Mouse (Mus musculus) liver, embryonic 14.5 days (tissue): Measurements from ENCODE around the gene Pknox2. TPM values are rescaled to one million over a fixed set of nuclear protein-coding genes. Genes with fewer than 3 reads are reported as not detected.

Experiments used
- ATAC-seq: fragments of 200-750 bp; cut with Nextera tagmentation; 2 replicates; pipeline ENCODE4 v1.8.0; 2017; ENCODE audit warnings: moderate number of reproducible peaks, mild to moderate bottlenecking, moderate library complexity; ENCODE audit not compliant: insufficient read depth
- DNase-seq, 3 experiments: peaks; one replicate each; pipeline ENCODE4 v3.0.0-alpha.2; 2012 to 2013; ENCODE audit warnings: low read depth in 3 of 3, low spot score in 3 of 3
- H3K27ac ChIP-seq: fragments of 300-500 bp; sonication (generic); 2 replicates; pipeline ENCODE4 v1.5.1; 2014; ENCODE audit warnings: moderate library complexity, mild to moderate bottlenecking, control low read depth, inconsistent platforms
- H3K27me3 ChIP-seq: fragments of 300-500 bp; sonication (generic); 2 replicates; pipeline ENCODE4 v1.6.1; 2014; ENCODE audit warnings: mild to moderate bottlenecking, low read length, moderate library complexity; ENCODE audit not compliant: control insufficient read depth, insufficient read depth
- H3K36me3 ChIP-seq: fragments of 300-500 bp; sonication (generic); replicated peaks from 2 replicates; pipeline ENCODE4 v1.6.1; 2014; ENCODE audit warnings: low read depth; ENCODE audit not compliant: control insufficient read depth, insufficient read depth
- H3K4me1 ChIP-seq, 2 experiments: fragments of 200-500 bp in 1 of 2; fragments of 300-500 bp in 1 of 2; sonication (generic) in 1 of 2; replicated peaks; 2 replicates each; pipeline ENCODE4 v1.6.1; 2012 to 2014; ENCODE audit warnings: antibody characterized with exemption in 1 of 2, inconsistent platforms in 1 of 2, low read length in 1 of 2; ENCODE audit not compliant: control insufficient read depth in 2 of 2, insufficient read depth in 2 of 2
- H3K4me2 ChIP-seq: fragments of 300-500 bp; sonication (generic); 2 replicates; pipeline ENCODE4 v1.6.1; 2014; ENCODE audit warnings: low read depth, mild to moderate bottlenecking, control low read depth, moderate library complexity
- H3K4me3 ChIP-seq, 2 experiments: fragments of 200-500 bp in 1 of 2; fragments of 300-500 bp in 1 of 2; sonication (generic) in 1 of 2; 2 replicates each; pipeline ENCODE4 v1.5.1; 2012 to 2014; ENCODE audit warnings: low read depth in 2 of 2, low read length in 2 of 2, mild to moderate bottlenecking in 2 of 2, control low read depth in 1 of 2, inconsistent platforms in 1 of 2, moderate library complexity in 1 of 2; ENCODE audit not compliant: insufficient read depth in 1 of 2
- H3K9ac ChIP-seq: fragments of 300-500 bp; sonication (generic); replicated peaks from 2 replicates; pipeline ENCODE4 v1.6.1; 2014; ENCODE audit warnings: mild to moderate bottlenecking, control low read depth, moderate library complexity
- H3K9me3 ChIP-seq: fragments of 300-500 bp; sonication (generic); 2 replicates; pipeline ENCODE4 v1.6.1; 2016; ENCODE audit warnings: low read length, mixed read lengths; ENCODE audit not compliant: control insufficient read depth
- CTCF ChIP-seq: IDR thresholded peaks from 2 replicates; pipeline ENCODE4 v1.5.1; 2016; ENCODE audit warnings: antibody characterized with exemption, low read depth, control low read depth
- EP300 ChIP-seq: IDR thresholded peaks from 2 replicates; pipeline ENCODE4 v1.6.1; 2016; ENCODE audit warnings: antibody characterized with exemption, low read depth
- WGBS: fragments of 180-500 bp; shearing (Covaris S2); extraction: QIAGEN DNeasy Blood & Tissue Kit; methylation state at CpG from one replicate; pipeline ENCODE4 v1.1.7; 2014; ENCODE audit not compliant: insufficient replicate concordance; 5-methylcytosine and 5-hydroxymethylcytosine counted together
- polyA plus RNA-seq, 2 experiments: library from polyadenylated mRNA; depleted of rRNA in 1 of 2; stranded (reverse) in 1 of 2; unstranded in 1 of 2; fragments of >200 nt; fragmentation: Nextera tagmentation in 1 of 2; extraction: Ambion mirVana in 1 of 2; gene quantifications; 2 replicates each; pipeline versions ENCODE4 v1.2.1 to v1.2.3; 2012 to 2014

Pknox2 gene
- polyA plus RNA-seq, 2 experiments = 0.08 to 0.18 TPM

DNA sequence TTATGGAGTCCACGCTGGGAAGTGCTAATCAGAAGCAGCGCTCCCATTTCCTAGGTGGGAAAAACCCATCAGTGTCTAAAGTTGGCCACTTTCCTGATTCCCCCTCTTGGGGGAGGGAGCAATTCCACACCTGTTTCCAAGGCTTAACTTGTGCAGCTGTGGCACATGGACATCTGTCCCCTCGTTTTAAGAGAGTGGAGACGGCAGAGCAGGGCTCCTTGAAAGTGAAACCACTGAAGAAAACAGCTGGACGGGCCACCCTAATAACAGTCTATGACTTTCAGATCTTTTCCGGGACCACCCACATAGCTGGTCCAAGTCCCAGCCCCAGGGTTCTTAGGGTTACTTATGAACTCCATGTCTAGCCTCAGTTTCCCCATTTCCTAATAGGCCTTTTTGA, 94.2 kb downstream of the Pknox2 start:
- Histone ChIP-seq H3K9ac (no peak overlapping the region), H3K4me1 (no peaks in the 10 kb centered on the region; a peak in 1 of 4 replicates), H3K27me3 (no peaks in the 10 kb centered on the region), H3K4me2 (no peak overlapping the region), H3K27ac (no peak overlapping the region), H3K9me3 (no peaks in the 10 kb centered on the region), H3K4me3 (no peak overlapping the region), H3K36me3 (no peaks in the 10 kb centered on the region)
- DNase-seq = no peak
- WGBS = 39% methylated on average over 6 of the region's 6 CpGs
- no peak for TF ChIP-seq EP300
- no peak for TF ChIP-seq CTCF
- ATAC-seq = no peak

DNA sequence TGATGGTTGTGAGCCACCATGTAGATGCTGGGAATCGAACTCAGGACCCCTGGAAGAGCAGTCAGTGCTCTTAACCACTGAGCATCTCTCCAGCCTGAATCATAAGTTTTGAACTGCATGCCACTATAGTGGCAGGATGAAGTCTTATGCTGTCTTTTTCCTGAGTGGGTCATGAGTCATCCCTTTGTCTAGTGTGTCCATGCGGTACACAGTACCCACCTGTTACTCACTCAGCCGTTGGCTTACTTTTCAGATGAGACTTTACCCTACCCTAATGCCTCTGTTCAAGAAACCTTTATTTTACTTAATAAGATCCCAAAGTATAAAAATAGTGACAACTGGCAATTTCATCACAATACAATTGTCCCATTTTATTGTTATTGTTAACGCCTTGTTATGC, 95.5 kb downstream of the Pknox2 start:
- no peak for TF ChIP-seq CTCF
- TF ChIP-seq EP300 = no peak
- Histone ChIP-seq H3K9ac (no peak overlapping the region), H3K27me3 (no peaks in the 10 kb centered on the region), H3K36me3 (no peaks in the 10 kb centered on the region), H3K4me1 (no peaks in the 10 kb centered on the region; a peak in 1 of 4 replicates), H3K9me3 (no peaks in the 10 kb centered on the region), H3K4me3 (no peak overlapping the region), H3K27ac (no peak overlapping the region), H3K4me2 (no peak overlapping the region)
- 68% methylated on average over 4 of the region's 4 CpGs for WGBS
- DNase-seq = no peak
- ATAC-seq = no peak

DNA sequence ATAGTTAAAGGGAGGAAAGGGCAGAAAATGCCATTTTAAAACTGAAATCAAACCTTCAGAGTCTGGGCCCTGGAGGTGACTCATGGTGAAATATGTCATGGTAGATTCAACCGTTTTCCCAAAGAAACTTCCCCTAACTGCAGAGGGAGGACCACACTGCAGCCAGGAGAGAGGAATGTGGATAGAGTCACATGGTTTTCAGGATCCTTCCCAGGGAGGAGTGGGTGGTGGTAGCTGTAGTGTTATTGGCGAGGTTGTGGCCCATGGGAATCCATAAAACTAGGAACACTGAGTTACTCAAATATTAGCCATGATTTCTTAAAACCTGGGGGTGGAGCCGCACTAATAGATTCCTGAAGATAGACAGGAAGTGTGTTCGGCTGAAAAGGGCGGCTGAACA, 99.7 kb downstream of the Pknox2 start:
- Histone ChIP-seq H3K27ac (no peak overlapping the region), H3K4me2 (no peak overlapping the region), H3K36me3 (no peaks in the 10 kb centered on the region), H3K4me1 (no peaks in the 10 kb centered on the region), H3K27me3 (no peaks in the 10 kb centered on the region), H3K4me3 (no peak overlapping the region), H3K9ac (no peak overlapping the region), H3K9me3 (no peaks in the 10 kb centered on the region)
- no peak for DNase-seq
- WGBS = 44% methylated on average over 5 of the region's 5 CpGs
- no peak for ATAC-seq
- TF ChIP-seq CTCF = no peak
- no peak for TF ChIP-seq EP300

DNA sequence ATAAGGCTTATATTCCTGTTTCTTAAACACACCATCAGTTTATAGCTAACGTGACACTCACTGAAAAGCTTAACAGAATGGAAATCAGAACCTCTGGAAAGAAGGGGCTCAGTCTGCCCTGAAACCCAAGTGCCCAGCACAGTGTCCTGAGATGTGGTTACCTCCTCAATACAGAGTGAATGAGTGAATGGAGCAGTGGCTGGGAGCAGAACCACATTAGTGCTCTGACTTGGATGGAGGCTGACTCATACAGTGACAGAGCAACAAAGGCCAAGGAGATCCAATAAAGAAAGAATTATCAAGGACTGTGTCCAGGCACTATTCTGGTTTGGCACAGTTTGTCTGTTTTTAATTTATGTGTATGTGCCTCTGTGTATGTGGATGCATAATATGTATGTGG, 101.3 kb downstream of the Pknox2 start:
- no peaks in the 10 kb centered on the region for H3K4me1 ChIP-seq
- WGBS = 38% methylated on average over 1 of the region's 1 CpGs
- H3K4me3 ChIP-seq = no peak overlapping the region
- H3K27ac ChIP-seq = no peak overlapping the region
- TF ChIP-seq CTCF = no peak
- no peak for TF ChIP-seq EP300
- DNase-seq = no peak
- H3K36me3 ChIP-seq = no peaks in the 10 kb centered on the region
- H3K9ac ChIP-seq = no peak overlapping the region
- no peak for ATAC-seq
- no peak overlapping the region for H3K4me2 ChIP-seq
- no peaks in the 10 kb centered on the region for H3K27me3 ChIP-seq
- no peaks in the 10 kb centered on the region for H3K9me3 ChIP-seq

DNA sequence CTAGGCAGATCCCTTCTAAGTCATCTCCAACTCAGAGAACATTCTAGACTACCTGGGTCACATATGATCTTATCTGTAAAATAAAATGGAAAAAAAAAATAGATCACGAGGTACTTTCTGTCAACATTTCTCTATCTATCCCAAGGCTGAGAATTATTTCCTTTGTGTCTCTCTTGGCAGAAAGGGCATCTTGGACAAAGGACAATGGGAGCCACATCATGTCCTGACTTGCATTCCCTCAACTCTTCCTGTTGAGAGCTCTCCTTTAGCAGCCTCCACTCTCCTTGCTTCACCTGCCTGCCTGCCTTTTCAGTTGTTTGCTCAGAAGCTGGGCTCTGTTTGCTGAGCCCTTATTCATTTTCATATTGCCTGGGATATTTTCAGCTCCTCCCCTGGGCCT, 103.0 kb downstream of the Pknox2 start:
- no peak for DNase-seq
- no peaks in the 10 kb centered on the region for H3K4me1 ChIP-seq
- H3K4me3 ChIP-seq = no peak overlapping the region
- H3K4me2 ChIP-seq = no peak overlapping the region
- WGBS = 33% methylated on average over 1 of the region's 1 CpGs
- no peak for ATAC-seq
- H3K9me3 ChIP-seq = no peaks in the 10 kb centered on the region
- no peak overlapping the region for H3K27ac ChIP-seq
- TF ChIP-seq CTCF = no peak
- no peak for TF ChIP-seq EP300
- no peaks in the 10 kb centered on the region for H3K27me3 ChIP-seq
- H3K36me3 ChIP-seq = no peaks in the 10 kb centered on the region
- H3K9ac ChIP-seq = no peak overlapping the region

DNA sequence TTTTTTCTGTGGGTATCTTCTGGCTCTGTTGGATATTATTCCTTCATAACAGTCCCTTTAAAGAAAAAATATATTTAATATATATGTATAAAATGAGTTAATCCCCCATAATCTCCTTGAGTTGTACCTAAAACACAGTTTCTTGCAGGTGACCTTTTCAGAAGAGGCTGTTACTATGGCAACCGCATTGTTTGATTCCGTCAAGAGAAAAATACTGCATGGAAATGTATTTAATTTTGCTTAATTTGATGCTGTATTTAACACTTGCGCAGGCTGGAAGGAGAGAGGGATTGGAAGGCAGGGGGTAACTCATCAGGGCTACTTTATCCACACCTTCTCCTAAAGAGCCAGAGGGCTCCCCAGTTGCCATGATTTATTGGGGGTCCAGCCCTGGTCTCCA, 108.3 kb downstream of the Pknox2 start:
- TF ChIP-seq CTCF = no peak
- no peak for TF ChIP-seq EP300
- Histone ChIP-seq H3K27me3 (no peaks in the 10 kb centered on the region), H3K4me1 (no peaks in the 10 kb centered on the region), H3K9ac (no peak overlapping the region), H3K4me3 (no peak overlapping the region), H3K27ac (no peak overlapping the region), H3K4me2 (no peak overlapping the region), H3K9me3 (no peaks in the 10 kb centered on the region), H3K36me3 (no peaks in the 10 kb centered on the region)
- DNase-seq (no peak), ATAC-seq (no peak)
- 72% methylated on average over 3 of the region's 3 CpGs for WGBS
